Mouse (Mus musculus) liver, postnatal 0 days (tissue): ENCODE results near the gene Epb41. TPM values are rescaled to one million over a fixed set of nuclear protein-coding genes. Genes with fewer than 3 reads are reported as not detected.

Experiments
- ATAC-seq: fragments of 200-750 bp; cut with Nextera tagmentation; 2 replicates; pipeline ENCODE4 v1.8.0; 2017; ENCODE audit warnings: mild to moderate bottlenecking, moderate library complexity
- DNase-seq: peaks from one replicate; pipeline ENCODE4 v3.0.0-alpha.2; 2016
- H3K27ac ChIP-seq: fragments of 300-500 bp; sonication (generic); 2 replicates; pipeline ENCODE4 v1.5.1; 2014; ENCODE audit warnings: antibody characterized with exemption, moderate library complexity, mild to moderate bottlenecking, low read depth
- H3K27me3 ChIP-seq: fragments of 300-500 bp; sonication (generic); 2 replicates; pipeline ENCODE4 v1.6.1; 2014; ENCODE audit warnings: low read length, control low read depth, mixed read lengths; ENCODE audit not compliant: insufficient read depth
- H3K36me3 ChIP-seq: fragments of 300-500 bp; sonication (generic); replicated peaks from 2 replicates; pipeline ENCODE4 v1.6.1; 2014; ENCODE audit warnings: mild to moderate bottlenecking, control low read depth, low read length, moderate library complexity, mixed read lengths; ENCODE audit not compliant: insufficient read depth
- H3K4me1 ChIP-seq: fragments of 300-500 bp; sonication (generic); 2 replicates; pipeline ENCODE4 v1.6.1; 2014; ENCODE audit warnings: antibody characterized with exemption, mild to moderate bottlenecking, control low read depth; ENCODE audit not compliant: insufficient read depth
- H3K4me2 ChIP-seq: fragments of 300-500 bp; sonication (generic); 2 replicates; pipeline ENCODE4 v1.6.1; 2014; ENCODE audit warnings: low read depth, mild to moderate bottlenecking, low read length, moderate library complexity, mixed read lengths
- H3K4me3 ChIP-seq: fragments of 300-500 bp; sonication (generic); 2 replicates; pipeline ENCODE4 v1.5.1; 2014; ENCODE audit warnings: low read depth, low read length
- H3K9ac ChIP-seq: fragments of 300-500 bp; sonication (generic); replicated peaks from 2 replicates; pipeline ENCODE4 v1.6.1; 2014; ENCODE audit warnings: mild to moderate bottlenecking, moderate library complexity
- H3K9me3 ChIP-seq: fragments of 300-500 bp; sonication (generic); 2 replicates; pipeline ENCODE4 v1.6.1; 2016; ENCODE audit warnings: mild to moderate bottlenecking, control low read depth, low read length, mixed read lengths
- CTCF ChIP-seq: sonication (generic); IDR thresholded peaks from 2 replicates; pipeline ENCODE4 v1.5.1; 2016; ENCODE audit warnings: antibody characterized with exemption, low read depth
- EP300 ChIP-seq: IDR thresholded peaks from 2 replicates; pipeline ENCODE4 v1.6.1; 2016; ENCODE audit warnings: antibody characterized with exemption, low read depth, mild to moderate bottlenecking
- WGBS: fragments of 180-500 bp; shearing (Covaris S2); extraction: QIAGEN DNeasy Blood & Tissue Kit; methylation state at CpG from one replicate; pipeline ENCODE4 v1.1.7; 2014; ENCODE audit not compliant: insufficient replicate concordance; 5-methylcytosine and 5-hydroxymethylcytosine counted together
- polyA plus RNA-seq: library from polyadenylated mRNA; unstranded; fragments of >200 nt; fragmentation: Nextera tagmentation; extraction: Ambion mirVana; gene quantifications from 2 replicates; pipeline ENCODE4 v1.2.1, GENCODE M21; 2015

The Epb41 gene
- polyA plus RNA-seq, 1 experiment from 2014 or later: 75.1 TPM

DNA sequence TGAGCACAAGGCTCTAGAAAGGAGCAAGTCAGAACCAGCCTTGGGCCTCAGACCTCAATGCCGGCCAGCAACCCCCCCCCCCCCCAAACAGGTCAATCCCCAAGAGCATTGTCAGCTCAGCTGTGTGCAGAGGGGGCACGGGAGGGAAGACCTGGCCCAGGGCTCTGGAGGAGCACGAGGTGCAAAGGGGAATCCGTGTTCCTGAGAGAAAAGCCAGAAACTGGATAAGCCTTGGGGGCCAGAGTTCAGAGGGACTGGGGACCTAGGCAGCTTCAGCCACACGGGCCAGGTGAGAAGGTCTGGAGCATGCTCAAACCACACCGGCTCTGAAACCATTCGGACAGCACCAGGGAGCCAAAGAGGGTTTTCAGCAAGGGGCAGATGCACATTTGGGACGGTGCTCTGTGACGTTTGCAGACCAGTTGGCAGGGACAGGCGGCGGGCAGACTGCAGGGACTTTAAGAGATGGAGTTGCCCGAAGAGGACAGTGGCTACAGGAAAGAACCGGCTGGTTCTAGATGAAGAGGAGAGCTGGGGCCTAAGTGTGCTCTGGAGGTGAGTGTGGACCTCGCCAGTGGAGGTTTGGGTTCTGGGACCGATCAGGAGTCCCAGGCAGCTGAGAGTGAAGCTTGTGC lies 155.5 kb downstream of the Epb41 start:
- Histone ChIP-seq H3K9me3 (no peaks in the 10 kb centered on the region), H3K36me3 (peaks cover 18% of the 10 kb centered on the region), H3K4me1 (peaks cover 38% of the 10 kb centered on the region), H3K9ac (peak overlapping the region; percentile 52), H3K27ac (0 out of 2 replicates have a peak overlapping the region, but pooled peaks have one; percentile 69), H3K4me3 (peak overlapping the region; percentile 43), H3K4me2 (peak overlapping the region; percentile 79), H3K27me3 (peaks cover 69% of the 10 kb centered on the region)
- DNase-seq: no peak
- no peak for TF ChIP-seq CTCF
- no peak for TF ChIP-seq EP300
- no peak for ATAC-seq
- WGBS: 30% methylated on average over 15 of the region's 15 CpGs

GRCm38 (mm10) chr4:131918711-131919500 lies 156.2 kb downstream of the Epb41 start:
- H3K9me3 ChIP-seq: no peaks in the 10 kb centered on the region
- WGBS: 19% methylated on average over 15 of the region's 15 CpGs
- peaks cover 37% of the 10 kb centered on the region for H3K4me1 ChIP-seq
- TF ChIP-seq CTCF (no peak), EP300 (no peak)
- H3K27me3 ChIP-seq: peaks cover 76% of the 10 kb centered on the region
- DNase-seq (peak; percentile 55), ATAC-seq (peak; percentile 21)
- H3K36me3 ChIP-seq: peaks cover 11% of the 10 kb centered on the region
- no peak overlapping the region for H3K4me2 ChIP-seq
- no peak overlapping the region for H3K27ac ChIP-seq
- no peak overlapping the region for H3K9ac ChIP-seq
- H3K4me3 ChIP-seq: no peak overlapping the region

GRCm38 (mm10) chr4:131918026-131918533 lies 157.0 kb downstream of the Epb41 start:
- H3K27me3 ChIP-seq: peaks cover 81% of the 10 kb centered on the region
- H3K9ac ChIP-seq: no peak overlapping the region
- no peak for TF ChIP-seq CTCF
- TF ChIP-seq EP300: no peak
- no peak overlapping the region for H3K4me2 ChIP-seq
- H3K4me1 ChIP-seq: peaks cover 35% of the 10 kb centered on the region
- peaks cover 3% of the 10 kb centered on the region; the same call in 1 of the 2 replicates for H3K36me3 ChIP-seq
- H3K27ac ChIP-seq: no peak overlapping the region
- no peak overlapping the region for H3K4me3 ChIP-seq
- DNase-seq (no peak), ATAC-seq (no peak)
- H3K9me3 ChIP-seq: no peaks in the 10 kb centered on the region
- WGBS: 78% methylated on average over 7 of the region's 7 CpGs

DNA sequence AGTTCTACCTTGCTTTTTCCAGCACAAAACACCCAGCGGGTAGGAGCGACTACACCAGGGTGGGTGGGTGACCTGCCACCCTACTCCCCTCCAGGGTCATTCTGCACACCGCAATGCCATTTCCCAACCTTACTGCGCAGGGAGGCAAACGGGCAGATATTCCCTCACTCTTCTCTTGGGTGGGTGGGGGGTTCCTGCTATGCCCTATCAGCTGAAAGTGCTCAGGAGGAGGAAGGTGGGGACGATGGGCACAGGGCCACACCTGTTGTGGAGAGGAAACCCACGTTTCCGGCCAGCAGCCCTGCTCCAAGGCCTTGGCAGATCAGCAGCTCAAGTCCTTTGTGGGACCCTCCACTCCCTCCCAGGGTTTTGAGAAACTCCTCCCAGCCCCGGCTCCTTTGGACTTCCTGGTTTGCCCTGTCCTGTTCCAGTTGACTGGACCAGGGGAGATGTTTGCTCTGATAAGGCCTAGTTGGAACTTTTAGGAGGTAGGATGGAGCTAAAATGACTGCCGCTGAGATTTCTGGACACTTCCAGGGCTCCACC lies 158.0 kb downstream of the Epb41 start:
- 62% methylated on average over 10 of the region's 10 CpGs for WGBS
- Histone ChIP-seq H3K9me3 (no peaks in the 10 kb centered on the region), H3K4me2 (no peak overlapping the region), H3K9ac (no peak overlapping the region), H3K36me3 (no peaks in the 10 kb centered on the region), H3K27ac (no peak overlapping the region), H3K27me3 (peaks cover 80% of the 10 kb centered on the region), H3K4me3 (no peak overlapping the region), H3K4me1 (peaks cover 31% of the 10 kb centered on the region)
- no peak for ATAC-seq
- no peak for DNase-seq
- TF ChIP-seq EP300: no peak
- TF ChIP-seq CTCF: no peak

- TF ChIP-seq CTCF (peak; percentile 97), EP300 (no peak)
- WGBS: 6% methylated on average over 15 of the region's 15 CpGs
- peak; percentile 70 for ATAC-seq
- H3K4me2 ChIP-seq: no peak overlapping the region
- H3K27me3 ChIP-seq: peaks cover 79% of the 10 kb centered on the region
- peak; percentile 90 for DNase-seq
- H3K36me3 ChIP-seq: no peaks in the 10 kb centered on the region
- H3K9ac ChIP-seq: no peak overlapping the region
- H3K4me3 ChIP-seq: no peak overlapping the region
- peaks cover 28% of the 10 kb centered on the region for H3K4me1 ChIP-seq
- H3K27ac ChIP-seq: no peak overlapping the region
- H3K9me3 ChIP-seq: no peaks in the 10 kb centered on the region
Measured at GRCm38 (mm10) chr4:131916425-131916824, 158.7 kb downstream of the Epb41 start.

DNA sequence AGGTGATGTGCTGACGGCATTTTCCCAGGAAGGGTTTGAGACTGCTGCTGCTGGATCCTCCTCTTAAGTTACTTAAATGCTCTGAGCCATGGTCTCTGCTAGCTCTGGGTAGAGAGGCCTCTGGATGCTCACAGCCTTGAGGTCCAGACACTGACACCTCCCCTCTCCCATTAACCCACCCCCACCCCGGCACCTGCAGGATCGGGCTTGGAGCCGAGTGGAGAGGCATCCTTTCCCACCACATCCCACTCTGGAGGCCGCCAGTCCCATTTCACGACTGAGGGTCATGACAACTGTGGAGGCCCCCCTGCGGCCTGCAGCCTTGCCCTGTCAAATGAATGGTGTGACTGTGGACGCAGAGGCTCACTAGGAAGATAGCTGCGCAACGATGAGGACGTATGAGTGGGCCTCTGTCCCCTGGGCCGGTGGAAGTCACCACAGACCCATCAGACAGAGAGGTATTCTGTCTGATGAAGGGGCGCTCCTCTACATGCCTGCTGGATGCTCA lies 159.2 kb downstream of the Epb41 start:
- no peak for ATAC-seq
- TF ChIP-seq EP300 (no peak), CTCF (no peak)
- H3K9ac ChIP-seq: no peak overlapping the region
- H3K27ac ChIP-seq: no peak overlapping the region
- no peaks in the 10 kb centered on the region for H3K36me3 ChIP-seq
- DNase-seq: no peak
- 37% methylated on average over 13 of the region's 13 CpGs for WGBS
- no peak overlapping the region for H3K4me3 ChIP-seq
- no peak overlapping the region for H3K4me2 ChIP-seq
- peaks cover 73% of the 10 kb centered on the region for H3K27me3 ChIP-seq
- peaks cover 29% of the 10 kb centered on the region for H3K4me1 ChIP-seq
- no peaks in the 10 kb centered on the region for H3K9me3 ChIP-seq
